Mouse (Mus musculus) myocyte (in vitro differentiated cells): ENCODE results near the gene Myadm. TPM values are rescaled to one million over a fixed set of nuclear protein-coding genes. Genes with fewer than 3 reads are reported as not detected.

Source experiments
- H3K27me3 ChIP-seq: one replicate; pipeline ENCODE4 v1.6.1; 2011; ENCODE audit not compliant: control insufficient read depth, insufficient read depth, insufficient read length
- H3K36me3 ChIP-seq: one replicate; pipeline ENCODE4 v1.6.1; 2011; ENCODE audit not compliant: control insufficient read depth, insufficient read depth
- H3K4me2 ChIP-seq: one replicate; pipeline ENCODE4 v1.6.1; 2011; ENCODE audit warnings: low read depth, control low read depth
- H3K4me3 ChIP-seq: one replicate; pipeline ENCODE4 v1.5.1; 2011; ENCODE audit warnings: mild to moderate bottlenecking, control low read depth, moderate library complexity
- H3K79me2 ChIP-seq: one replicate; pipeline ENCODE4 v1.6.1; 2011; ENCODE audit not compliant: control insufficient read depth, insufficient read depth
- H3ac ChIP-seq: one replicate; pipeline ENCODE4 v1.6.1; 2011; ENCODE audit not compliant: control insufficient read depth, insufficient read length
- CEBPB ChIP-seq: IDR thresholded peaks from 2 replicates; pipeline ENCODE4 v1.6.1; 2011; ENCODE audit warnings: mild to moderate bottlenecking, moderate library complexity; ENCODE audit not compliant: poor library complexity, insufficient read depth, severe bottlenecking
- E2F4 ChIP-seq: IDR thresholded peaks from one replicate; pipeline ENCODE4 v1.6.1; 2011; ENCODE audit warnings: mild to moderate bottlenecking, control low read depth, moderate library complexity; ENCODE audit not compliant: insufficient read depth
- MAX ChIP-seq: IDR thresholded peaks from one replicate; pipeline ENCODE4 v1.6.1; 2011; ENCODE audit warnings: low read depth, mild to moderate bottlenecking, control low read depth
- MYOD1 ChIP-seq, 3 experiments: IDR thresholded peaks; one replicate each; pipeline ENCODE4 v1.6.1; 2011; ENCODE audit warnings: control low read depth in 2 of 3, low read depth in 2 of 3, mild to moderate bottlenecking in 2 of 3, moderate library complexity in 1 of 3; ENCODE audit not compliant: insufficient read length in 2 of 3, control insufficient read depth in 1 of 3
- MYOG ChIP-seq, 3 experiments: IDR thresholded peaks; one replicate each; pipeline ENCODE4 v1.6.1; 2011; ENCODE audit warnings: control low read depth in 2 of 3, low read depth in 2 of 3, mild to moderate bottlenecking in 2 of 3; ENCODE audit not compliant: insufficient read length in 2 of 3, control insufficient read depth in 1 of 3, insufficient read depth in 1 of 3
- POLR2A ChIP-seq: IDR thresholded peaks from one replicate; pipeline ENCODE4 v1.6.1; 2011; ENCODE audit warnings: low read depth, mild to moderate bottlenecking, control low read depth, moderate library complexity; ENCODE audit not compliant: insufficient read length
- POLR2AphosphoS2 ChIP-seq: IDR thresholded peaks from one replicate; pipeline ENCODE4 v1.6.1; 2011; ENCODE audit warnings: low read depth, control low read depth; ENCODE audit not compliant: insufficient read length
- REST ChIP-seq: IDR thresholded peaks from one replicate; pipeline ENCODE4 v1.6.1; 2011; ENCODE audit warnings: mild to moderate bottlenecking, control low read depth, moderate library complexity; ENCODE audit not compliant: insufficient read depth, insufficient read length
- SRF ChIP-seq: IDR thresholded peaks from one replicate; pipeline ENCODE4 v1.6.1; 2011; ENCODE audit warnings: low read depth; ENCODE audit not compliant: control insufficient read depth, insufficient read length
- TCF12 ChIP-seq: IDR thresholded peaks from one replicate; pipeline ENCODE4 v1.6.1; 2011; ENCODE audit warnings: mild to moderate bottlenecking, control low read depth; ENCODE audit not compliant: poor library complexity, insufficient read depth, severe bottlenecking
- TCF3 ChIP-seq: IDR thresholded peaks from one replicate; pipeline ENCODE4 v1.6.1; 2011; ENCODE audit warnings: low read depth, control low read depth; ENCODE audit not compliant: insufficient read length
- USF1 ChIP-seq: IDR thresholded peaks from one replicate; pipeline ENCODE4 v1.6.1; 2011; ENCODE audit warnings: low read depth, mild to moderate bottlenecking, control low read depth, moderate library complexity
- polyA plus RNA-seq: library from polyadenylated mRNA; unstranded; fragments of >200 nt; fragmentation: generic; extraction: Trizol; gene quantifications from one replicate; pipeline ENCODE4 v1.2.1, GENCODE M21; 2012; ENCODE audit warnings: missing spikeins

The Myadm gene
- polyA plus RNA-seq, 1 experiment: 209 TPM

DNA sequence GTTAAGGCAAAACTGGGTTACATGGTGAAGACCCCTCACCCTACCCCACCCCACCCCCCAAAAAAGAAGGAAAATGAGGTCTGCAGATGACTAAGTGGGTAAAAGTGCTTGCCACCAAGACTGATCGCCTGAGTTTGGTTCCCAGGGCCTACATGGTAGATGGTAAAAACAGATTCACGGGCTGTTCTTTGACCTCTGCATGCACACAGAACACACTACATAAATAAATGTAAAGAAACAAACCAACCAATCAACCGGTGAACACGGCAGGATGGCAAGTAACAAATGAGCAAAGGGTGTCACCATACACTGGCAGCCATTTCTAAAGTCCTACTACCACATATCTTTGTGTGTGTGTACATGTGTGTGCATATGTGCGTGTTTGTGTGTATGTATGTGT, 59.4 kb downstream of the Myadm start:
- Histone ChIP-seq H3K4me2 (no peak overlapping the region), H3K4me3 (no peak overlapping the region), H3K79me2 (no peaks in the 10 kb centered on the region), H3K27me3 (no peaks in the 10 kb centered on the region), H3K36me3 (no peaks in the 10 kb centered on the region), H3ac (no peak overlapping the region)
- TF ChIP-seq TCF3: no peak

- H3ac ChIP-seq: no peak overlapping the region
- H3K79me2 ChIP-seq: no peaks in the 10 kb centered on the region
- no peaks in the 10 kb centered on the region for H3K27me3 ChIP-seq
- TF ChIP-seq POLR2A: no peak
- TF ChIP-seq TCF12: no peak
- no peak for TF ChIP-seq CEBPB
- no peak for TF ChIP-seq SRF
- no peak for TF ChIP-seq MAX
- TF ChIP-seq POLR2AphosphoS2: no peak
- no peak for TF ChIP-seq MYOG (IDR thresholded peaks at IDR 0.05; ENCODE audit: control insufficient read depth in 1 of 3, insufficient read depth in 1 of 3, insufficient read length in 2 of 3, low read depth in 2 of 3)
- no peak for TF ChIP-seq TCF3
- no peak for TF ChIP-seq REST
- TF ChIP-seq USF1: no peak
- no peak for TF ChIP-seq E2F4
- TF ChIP-seq MYOD1 (IDR thresholded peaks at IDR 0.05; ENCODE audit: control insufficient read depth in 1 of 3, insufficient read length in 2 of 3, low read depth in 2 of 3): no peak
- H3K36me3 ChIP-seq: no peaks in the 10 kb centered on the region
- H3K4me3 ChIP-seq: no peak overlapping the region
- no peak overlapping the region for H3K4me2 ChIP-seq
Measured at GRCm38 (mm10) chr7:3349775-3350174, 60.9 kb downstream of the Myadm start.

Other genes with a start within 250 kb of the Myadm start
- 0.71 TPM for gene AU018091, start 119.9 kb upstream of the Myadm start, polyA plus RNA-seq
- not detected for gene Nlrp12, start 39.3 kb upstream of the Myadm start, polyA plus RNA-seq
- 0.50 TPM for gene Prkcg, start 99 bp downstream of the Myadm start, polyA plus RNA-seq
- gene Cacng7, start 43.9 kb downstream of the Myadm start, polyA plus RNA-seq: 0.72 TPM
- gene Cacng8, start 101.6 kb downstream of the Myadm start, polyA plus RNA-seq: 0.18 TPM
- 15.0 TPM for gene Cacng6, start 135.1 kb downstream of the Myadm start, polyA plus RNA-seq
- 0.04 TPM for gene Tarm1, start 213.5 kb downstream of the Myadm start, polyA plus RNA-seq